Mouse (Mus musculus) kidney, adult 2 months (tissue): ENCODE measurements at regions not wholly inside any gene's neighbourhood (a gene's known extent, or its start where the extent isn't known, plus 50 kb on each side); places are given as distances from the start of the nearest gene placed in this dataset.

Experiments used
- CTCF ChIP-seq: fragments of 200-500 bp; conservative IDR thresholded peaks from 2 replicates; pipeline ENCODE4 v1.5.1; 2011; ENCODE audit warnings: low read depth, mild to moderate bottlenecking, control low read depth, low read length, moderate library complexity, mixed read lengths; ENCODE audit not compliant: insufficient read depth, insufficient read length
- POLR2A ChIP-seq: fragments of 200-500 bp; IDR thresholded peaks from one replicate; pipeline ENCODE4 v1.6.1; 2011; ENCODE audit warnings: low read depth, low read length, control low read depth

GRCm38 (mm10) chr11:22638171-22638570 is 126.3 kb downstream of the Tmem17 start:
- TF ChIP-seq POLR2A (no peak), CTCF (no peak)
